Comparison of ENCODE assay signal across 22 mouse cellular contexts in the genomic region with DNA sequence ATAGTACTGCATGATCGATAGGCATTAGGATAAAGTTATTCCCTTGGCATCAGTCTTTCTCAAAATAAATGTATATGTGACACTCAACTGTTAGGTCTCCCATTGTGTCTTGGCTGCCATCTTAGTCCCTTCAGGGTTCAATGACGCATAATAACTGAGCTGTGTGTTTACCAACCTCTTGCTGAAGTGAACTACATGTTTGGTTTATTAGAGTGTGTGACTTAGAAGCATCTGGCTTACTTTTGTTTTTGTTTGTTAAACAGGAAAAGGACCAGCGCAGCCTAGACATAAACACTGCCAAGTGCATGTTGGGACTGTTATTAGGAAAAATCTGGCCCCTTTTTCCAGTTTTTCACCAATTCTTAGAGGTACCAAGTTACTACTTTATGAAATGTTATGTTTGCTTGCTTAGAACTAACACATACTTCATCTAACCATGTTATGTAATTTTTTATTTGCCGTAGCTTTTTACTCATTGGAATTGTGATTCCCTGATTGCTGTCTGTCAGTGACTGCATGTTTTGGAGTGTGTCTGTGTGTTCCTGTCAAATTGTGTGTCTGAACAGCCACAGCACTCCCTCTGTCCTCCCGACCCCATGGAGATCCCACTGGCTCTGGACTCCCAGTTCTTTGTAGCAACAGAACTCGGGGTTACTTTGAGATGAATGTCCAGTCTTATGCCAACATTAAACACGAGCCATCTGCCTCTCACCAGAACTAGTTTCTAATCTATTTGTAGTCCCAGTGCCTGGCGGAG.
DNase-seq lines count a peak whose midpoint lies in the region; ATAC-seq lines count a peak whose summit lies in the region.
"Had no signal": no experiment of that assay in that cellular context is flagged by ENCODE, and none has a peak within 500 bp of the region (broad histone marks: within the 10 kb centered on the region; RNA-seq: fewer than 3 reads in every experiment).

No protein-coding gene starts in this region.

- H3K36me3 ChIP-seq in midbrain, embryonic 11.5 days (ENCODE audit: control insufficient read depth, insufficient read depth, low read length): no peaks in the 10 kb centered on the region; the same call in 1 of the 2 replicates
- H3K36me3 ChIP-seq in midbrain, embryonic 15.5 days (replicated peaks): peaks cover 7% of the 10 kb centered on the region; the same call in 1 of the 2 replicates

- WGBS in midbrain, embryonic 11.5 days: 85% methylated on average over 8 of the region's 8 CpGs
- WGBS in midbrain, embryonic 15.5 days: 86% methylated on average over 8 of the region's 8 CpGs

- ATAC-seq in midbrain, embryonic 11.5 days (ENCODE audit: low FRiP score): no peak
- no peak for ATAC-seq in midbrain, embryonic 15.5 days (replicated peaks)
- ATAC-seq: CD4-positive, CD25-positive, alpha-beta regulatory T cell, adult 4 months; hindbrain, postnatal 0 days had no signal

- no peaks in the 10 kb centered on the region for H3K27me3 ChIP-seq in midbrain, embryonic 11.5 days (ENCODE audit: control insufficient read depth, insufficient read depth, low read length)
- H3K27me3 ChIP-seq in midbrain, embryonic 15.5 days (replicated peaks): no peaks in the 10 kb centered on the region
- H3K27me3 ChIP-seq: embryonic facial prominence, embryonic 12.5 days; forebrain, embryonic 12.5 days; heart, embryonic 12.5 days; limb, embryonic 13.5 days; neural tube, embryonic 15.5 days had no signal

- no peak overlapping the region for H3K9ac ChIP-seq in midbrain, embryonic 11.5 days (ENCODE audit: low read length)
- no peak overlapping the region for H3K9ac ChIP-seq in midbrain, embryonic 15.5 days
- H3K9ac ChIP-seq: embryonic facial prominence, embryonic 12.5 days; forebrain, embryonic 12.5 days; heart, embryonic 12.5 days; limb, embryonic 13.5 days; liver, embryonic 14.5 days; neural tube, embryonic 15.5 days had no signal

- peak; percentile 92 for DNase-seq in heart, adult 11 months
- no peak for DNase-seq in heart, adult 8-10 months (ENCODE audit: low spot score)
- peak; percentile 62 for DNase-seq in midbrain, embryonic 11.5 days (ENCODE audit: low spot score, missing footprints)
- DNase-seq in lung, postnatal 25 days (ENCODE audit: low spot score): peak; percentile 57
- DNase-seq in layer of hippocampus, postnatal 36 days: no peak
- no peak for DNase-seq in urinary bladder, postnatal 14 days (ENCODE audit: low spot score)
- DNase-seq: adrenal gland, postnatal 25 days; cerebellum, adult 9-11 months; heart, postnatal 10 days; kidney, adult 8-10 months; kidney, postnatal 10 days had no signal

- H3K9me3 ChIP-seq in midbrain, embryonic 11.5 days (ENCODE audit: control insufficient read depth, low read length): no peaks in the 10 kb centered on the region
- no peaks in the 10 kb centered on the region for H3K9me3 ChIP-seq in midbrain, embryonic 15.5 days
- H3K9me3 ChIP-seq: embryonic facial prominence, embryonic 12.5 days; forebrain, embryonic 12.5 days; heart, embryonic 12.5 days; limb, embryonic 13.5 days; midbrain, embryonic 10.5 days; neural tube, embryonic 15.5 days had no signal

- H3K4me3 ChIP-seq in midbrain, embryonic 11.5 days (ENCODE audit: low read depth, low read length): no peak overlapping the region
- H3K4me3 ChIP-seq in midbrain, embryonic 15.5 days: no peak overlapping the region
- H3K4me3 ChIP-seq: embryonic facial prominence, embryonic 12.5 days; erythroblast, embryonic 14.5 days; forebrain, embryonic 12.5 days; heart, embryonic 12.5 days; limb, embryonic 13.5 days; midbrain, embryonic 10.5 days; neural tube, embryonic 15.5 days had no signal

- H3K4me1 ChIP-seq in midbrain, embryonic 11.5 days (ENCODE audit: control insufficient read depth, insufficient read depth, low read length): no peaks in the 10 kb centered on the region
- no peaks in the 10 kb centered on the region for H3K4me1 ChIP-seq in midbrain, embryonic 15.5 days
- H3K4me1 ChIP-seq: embryonic facial prominence, embryonic 12.5 days; heart, embryonic 12.5 days had no signal

- H3K4me2 ChIP-seq in midbrain, embryonic 11.5 days: no peak overlapping the region
- no peak overlapping the region for H3K4me2 ChIP-seq in midbrain, embryonic 15.5 days
- H3K4me2 ChIP-seq: embryonic facial prominence, embryonic 12.5 days; forebrain, embryonic 12.5 days; heart, embryonic 12.5 days; limb, embryonic 13.5 days; neural tube, embryonic 15.5 days had no signal

- no peak overlapping the region for H3K27ac ChIP-seq in midbrain, embryonic 11.5 days (ENCODE audit: low read depth, low read length)
- no peak overlapping the region for H3K27ac ChIP-seq in midbrain, embryonic 15.5 days
- H3K27ac ChIP-seq: embryonic facial prominence, embryonic 12.5 days; forebrain, embryonic 12.5 days; hindbrain, postnatal 0 days; limb, embryonic 13.5 days; liver, embryonic 14.5 days; midbrain, embryonic 10.5 days; neural tube, embryonic 15.5 days had no signal

Comparison
In these comparisons a context has a peak if more than half of its experiments do, and no peak if none do; other contexts are left out.
1. DNase-seq: peak in heart, adult 11 months (single experiment), midbrain, embryonic 11.5 days (single experiment) and lung, postnatal 25 days (single experiment); none in heart, adult 8-10 months (single experiment), layer of hippocampus, postnatal 36 days (0 of 2) and urinary bladder, postnatal 14 days (single experiment).